Mouse (Mus musculus): ENCODE data around the gene Ncapd3. TPM values are rescaled to one million over a fixed set of nuclear protein-coding genes. Genes with fewer than 3 reads are reported as not detected.

Ncapd3 gene
- polyA plus RNA-seq, 1 experiment from 2014 or later: 24.6 TPM

GRCm38 (mm10) chr9:27101466-27101865, 71.5 kb downstream of the Ncapd3 start:
- H3K27me3 ChIP-seq (ENCODE audit: control insufficient read depth, insufficient read depth, low read length): no peaks in the 10 kb centered on the region
- no peaks in the 10 kb centered on the region for H3K4me1 ChIP-seq (ENCODE audit: control insufficient read depth, insufficient read depth, low read length)
- no peak overlapping the region for H3K27ac ChIP-seq (replicated peaks; ENCODE audit: low read depth, low read length)
- ATAC-seq (ENCODE audit: low FRiP score, low TSS enrichment) (no peak), DNase-seq (no peak)
- no peak overlapping the region for H3K4me3 ChIP-seq (replicated peaks; ENCODE audit: low read depth, low read length)
- H3K9ac ChIP-seq (replicated peaks; ENCODE audit: low read length): no peak overlapping the region
- H3K4me2 ChIP-seq (ENCODE audit: low read length): no peak overlapping the region
- no peaks in the 10 kb centered on the region for H3K9me3 ChIP-seq (ENCODE audit: control insufficient read depth, low read length)
- WGBS: 97% methylated on average over 6 of the region's 6 CpGs
- H3K36me3 ChIP-seq (ENCODE audit: control insufficient read depth, insufficient read depth, low read length): peaks cover 80% of the 10 kb centered on the region

GRCm38 (mm10) chr9:27106081-27106480, 76.1 kb downstream of the Ncapd3 start:
- Histone ChIP-seq H3K4me3 (replicated peaks; ENCODE audit: low read depth, low read length) (no peak overlapping the region), H3K4me2 (ENCODE audit: low read length) (no peak overlapping the region), H3K36me3 (ENCODE audit: control insufficient read depth, insufficient read depth, low read length) (peaks cover 39% of the 10 kb centered on the region), H3K4me1 (ENCODE audit: control insufficient read depth, insufficient read depth, low read length) (no peaks in the 10 kb centered on the region), H3K27ac (replicated peaks; ENCODE audit: low read depth, low read length) (no peak overlapping the region), H3K27me3 (ENCODE audit: control insufficient read depth, insufficient read depth, low read length) (no peaks in the 10 kb centered on the region), H3K9me3 (ENCODE audit: control insufficient read depth, low read length) (no peaks in the 10 kb centered on the region), H3K9ac (replicated peaks; ENCODE audit: low read length) (no peak overlapping the region)
- peak; percentile 86 for DNase-seq
- 35% methylated on average over 1 of the region's 1 CpGs for WGBS
- ATAC-seq (ENCODE audit: low FRiP score, low TSS enrichment): no peak; the same call in 1 of the 2 replicates

GRCm38 (mm10) chr9:27108451-27108850, 78.5 kb downstream of the Ncapd3 start:
- 94% methylated on average over 4 of the region's 4 CpGs for WGBS
- no peak overlapping the region for H3K4me3 ChIP-seq (replicated peaks; ENCODE audit: low read depth, low read length)

GRCm38 (mm10) chr9:27109533-27110514, 79.8 kb downstream of the Ncapd3 start:
- no peak overlapping the region for H3K9ac ChIP-seq (replicated peaks; ENCODE audit: low read length)
- H3K4me3 ChIP-seq (replicated peaks; ENCODE audit: low read depth, low read length): no peak overlapping the region
- no peak for DNase-seq
- H3K27ac ChIP-seq (replicated peaks; ENCODE audit: low read depth, low read length): peak overlapping the region; percentile 15; the same call in 1 of the 2 replicates
- H3K36me3 ChIP-seq (ENCODE audit: control insufficient read depth, insufficient read depth, low read length): peaks cover 2% of the 10 kb centered on the region
- no peak overlapping the region for H3K4me2 ChIP-seq (ENCODE audit: low read length)
- no peak for ATAC-seq (ENCODE audit: low FRiP score, low TSS enrichment)
- H3K4me1 ChIP-seq (ENCODE audit: control insufficient read depth, insufficient read depth, low read length): no peaks in the 10 kb centered on the region
- no peaks in the 10 kb centered on the region for H3K9me3 ChIP-seq (ENCODE audit: control insufficient read depth, low read length)
- no peaks in the 10 kb centered on the region for H3K27me3 ChIP-seq (ENCODE audit: control insufficient read depth, insufficient read depth, low read length)
- 79% methylated on average over 22 of the region's 22 CpGs for WGBS

More at GRCm38 (mm10) chr9:27108451-27108850, 78.5 kb downstream of the Ncapd3 start:
- ATAC-seq (ENCODE audit: low FRiP score, low TSS enrichment) (no peak), DNase-seq (no peak)
- Histone ChIP-seq H3K4me2 (ENCODE audit: low read length) (no peak overlapping the region), H3K9ac (replicated peaks; ENCODE audit: low read length) (no peak overlapping the region), H3K27ac (replicated peaks; ENCODE audit: low read depth, low read length) (no peak overlapping the region), H3K27me3 (ENCODE audit: control insufficient read depth, insufficient read depth, low read length) (no peaks in the 10 kb centered on the region), H3K4me1 (ENCODE audit: control insufficient read depth, insufficient read depth, low read length) (no peaks in the 10 kb centered on the region), H3K36me3 (ENCODE audit: control insufficient read depth, insufficient read depth, low read length) (peaks cover 16% of the 10 kb centered on the region), H3K9me3 (ENCODE audit: control insufficient read depth, low read length) (no peaks in the 10 kb centered on the region)

GRCm38 (mm10) chr9:27110681-27111080, 80.7 kb downstream of the Ncapd3 start:
- H3K4me3 ChIP-seq (replicated peaks; ENCODE audit: low read depth, low read length): no peak overlapping the region
- H3K4me1 ChIP-seq (ENCODE audit: control insufficient read depth, insufficient read depth, low read length): no peaks in the 10 kb centered on the region
- no peak overlapping the region for H3K9ac ChIP-seq (replicated peaks; ENCODE audit: low read length)
- H3K9me3 ChIP-seq (ENCODE audit: control insufficient read depth, low read length): no peaks in the 10 kb centered on the region
- no peak overlapping the region for H3K4me2 ChIP-seq (ENCODE audit: low read length)
- no peak for DNase-seq
- H3K27ac ChIP-seq (replicated peaks; ENCODE audit: low read depth, low read length): no peak overlapping the region
- no peaks in the 10 kb centered on the region for H3K27me3 ChIP-seq (ENCODE audit: control insufficient read depth, insufficient read depth, low read length)
- ATAC-seq (ENCODE audit: low FRiP score, low TSS enrichment): no peak
- WGBS: 72% methylated on average over 5 of the region's 5 CpGs
- H3K36me3 ChIP-seq (ENCODE audit: control insufficient read depth, insufficient read depth, low read length): no peaks in the 10 kb centered on the region

GRCm38 (mm10) chr9:27111756-27112155, 81.8 kb downstream of the Ncapd3 start:
- ATAC-seq (ENCODE audit: low FRiP score, low TSS enrichment): no peak

GRCm38 (mm10) chr9:27121254-27121653, 91.3 kb downstream of the Ncapd3 start:
- DNase-seq (no peak), ATAC-seq (ENCODE audit: low FRiP score, low TSS enrichment) (no peak)
- Histone ChIP-seq H3K9me3 (ENCODE audit: control insufficient read depth, low read length) (no peaks in the 10 kb centered on the region), H3K36me3 (ENCODE audit: control insufficient read depth, insufficient read depth, low read length) (no peaks in the 10 kb centered on the region), H3K27ac (replicated peaks; ENCODE audit: low read depth, low read length) (no peak overlapping the region), H3K4me2 (ENCODE audit: low read length) (no peak overlapping the region), H3K4me3 (replicated peaks; ENCODE audit: low read depth, low read length) (no peak overlapping the region), H3K27me3 (ENCODE audit: control insufficient read depth, insufficient read depth, low read length) (no peaks in the 10 kb centered on the region), H3K4me1 (ENCODE audit: control insufficient read depth, insufficient read depth, low read length) (peaks cover 10% of the 10 kb centered on the region; the same call in 1 of the 2 replicates), H3K9ac (replicated peaks; ENCODE audit: low read length) (no peak overlapping the region)
- WGBS: 92% methylated on average over 9 of the region's 9 CpGs

More at GRCm38 (mm10) chr9:27111756-27112155, 81.8 kb downstream of the Ncapd3 start:
- no peak overlapping the region for H3K4me3 ChIP-seq (replicated peaks; ENCODE audit: low read depth, low read length)
- no peak overlapping the region for H3K27ac ChIP-seq (replicated peaks; ENCODE audit: low read depth, low read length)
- no peak overlapping the region for H3K9ac ChIP-seq (replicated peaks; ENCODE audit: low read length)
- H3K9me3 ChIP-seq (ENCODE audit: control insufficient read depth, low read length): no peaks in the 10 kb centered on the region
- no peaks in the 10 kb centered on the region for H3K27me3 ChIP-seq (ENCODE audit: control insufficient read depth, insufficient read depth, low read length)
- no peak overlapping the region for H3K4me2 ChIP-seq (ENCODE audit: low read length)
- WGBS: 94% methylated on average over 3 of the region's 3 CpGs
- DNase-seq: no peak
- H3K4me1 ChIP-seq (ENCODE audit: control insufficient read depth, insufficient read depth, low read length): no peaks in the 10 kb centered on the region
- H3K36me3 ChIP-seq (ENCODE audit: control insufficient read depth, insufficient read depth, low read length): no peaks in the 10 kb centered on the region

GRCm38 (mm10) chr9:27122076-27122475, 92.1 kb downstream of the Ncapd3 start:
- Histone ChIP-seq H3K4me2 (ENCODE audit: low read length) (no peak overlapping the region), H3K4me3 (replicated peaks; ENCODE audit: low read depth, low read length) (no peak overlapping the region), H3K36me3 (ENCODE audit: control insufficient read depth, insufficient read depth, low read length) (no peaks in the 10 kb centered on the region), H3K9ac (replicated peaks; ENCODE audit: low read length) (no peak overlapping the region), H3K9me3 (ENCODE audit: control insufficient read depth, low read length) (no peaks in the 10 kb centered on the region), H3K27ac (replicated peaks; ENCODE audit: low read depth, low read length) (no peak overlapping the region), H3K27me3 (ENCODE audit: control insufficient read depth, insufficient read depth, low read length) (no peaks in the 10 kb centered on the region), H3K4me1 (ENCODE audit: control insufficient read depth, insufficient read depth, low read length) (peaks cover 10% of the 10 kb centered on the region; the same call in 1 of the 2 replicates)
- DNase-seq (no peak), ATAC-seq (ENCODE audit: low FRiP score, low TSS enrichment) (no peak)
- 84% methylated on average over 4 of the region's 4 CpGs for WGBS
